Mouse (Mus musculus) embryonic facial prominence, embryonic 12.5 days (tissue): Measurements from ENCODE around the gene Fndc7. TPM values are rescaled to one million over a fixed set of nuclear protein-coding genes. Genes with fewer than 3 reads are reported as not detected.
"Not testable (repeated sequence)": the region's sequence is repeated elsewhere in the genome, so short reads cannot be mapped to it uniquely, and the experiment has no call there.

Experiments
- ATAC-seq: fragments of 200-750 bp; cut with Nextera tagmentation; 2 replicates; pipeline ENCODE4 v1.8.0; 2017; ENCODE audit not compliant: insufficient number of reproducible peaks, insufficient read depth, low FRiP score, low TSS enrichment
- H3K27ac ChIP-seq: fragments of 300-500 bp; sonication (generic); 2 replicates; pipeline ENCODE4 v1.5.1; 2016; ENCODE audit warnings: mild to moderate bottlenecking
- H3K27me3 ChIP-seq: fragments of 300-500 bp; sonication (generic); 2 replicates; pipeline ENCODE4 v1.6.1; 2016; ENCODE audit warnings: mild to moderate bottlenecking, moderate library complexity
- H3K36me3 ChIP-seq: fragments of 300-500 bp; sonication (generic); 2 replicates; pipeline ENCODE4 v1.6.1; 2016; ENCODE audit warnings: mild to moderate bottlenecking
- H3K4me1 ChIP-seq: fragments of 300-500 bp; sonication (generic); 2 replicates; pipeline ENCODE4 v1.6.1; 2016
- H3K4me2 ChIP-seq: fragments of 300-500 bp; sonication (generic); replicated peaks from 2 replicates; pipeline ENCODE4 v1.6.1; 2016; ENCODE audit warnings: mild to moderate bottlenecking, moderate library complexity
- H3K4me3 ChIP-seq: fragments of 300-500 bp; sonication (generic); 2 replicates; pipeline ENCODE4 v1.5.1; 2016; ENCODE audit warnings: mild to moderate bottlenecking
- H3K9ac ChIP-seq: fragments of 300-500 bp; sonication (generic); 2 replicates; pipeline ENCODE4 v1.6.1; 2016; ENCODE audit warnings: mild to moderate bottlenecking, moderate library complexity
- H3K9me3 ChIP-seq: fragments of 300-500 bp; sonication (generic); 2 replicates; pipeline ENCODE4 v1.6.1; 2016; ENCODE audit warnings: mild to moderate bottlenecking, moderate library complexity
- WGBS: fragments of 180-500 bp; shearing (Covaris S2); methylation state at CpG from one replicate; pipeline ENCODE4 v1.1.7; 2016; 5-methylcytosine and 5-hydroxymethylcytosine counted together
- polyA plus RNA-seq: library from polyadenylated mRNA; unstranded; fragments of >200 nt; fragmentation: Nextera tagmentation; extraction: Ambion mirVana; gene quantifications from 2 replicates; pipeline ENCODE4 v1.2.1, GENCODE M21; 2016

The Fndc7 gene
- polyA plus RNA-seq, 1 experiment from 2014 or later: 0.14 TPM

- no peak overlapping the region for H3K4me3 ChIP-seq
- 71% methylated on average over 12 of the region's 12 CpGs for WGBS
- no peaks in the 10 kb centered on the region for H3K9me3 ChIP-seq
- H3K4me1 ChIP-seq: no peaks in the 10 kb centered on the region
- H3K27ac ChIP-seq: no peak overlapping the region
- no peaks in the 10 kb centered on the region for H3K27me3 ChIP-seq
- no peaks in the 10 kb centered on the region for H3K36me3 ChIP-seq
- no peak overlapping the region for H3K9ac ChIP-seq
- ATAC-seq: no peak
- no peak overlapping the region for H3K4me2 ChIP-seq
These were observed 2.7 kb downstream of the Fndc7 start for GRCm38 (mm10) chr3:108886934-108887617.

GRCm38 (mm10) chr3:108885686-108886530 is 3.9 kb downstream of the Fndc7 start:
- no peak overlapping the region for H3K4me3 ChIP-seq
- no peak overlapping the region for H3K27ac ChIP-seq
- no peaks in the 10 kb centered on the region for H3K36me3 ChIP-seq
- H3K9ac ChIP-seq: no peak overlapping the region
- H3K4me2 ChIP-seq: no peak overlapping the region
- no peak for ATAC-seq
- no peaks in the 10 kb centered on the region for H3K27me3 ChIP-seq
- 53% methylated on average over 9 of the region's 9 CpGs for WGBS
- H3K4me1 ChIP-seq: peaks cover 4% of the 10 kb centered on the region; the same call in 1 of the 2 replicates
- H3K9me3 ChIP-seq: no peaks in the 10 kb centered on the region

GRCm38 (mm10) chr3:108884706-108885289 is 5.0 kb downstream of the Fndc7 start:
- Histone ChIP-seq H3K4me2 (no peak overlapping the region), H3K36me3 (no peaks in the 10 kb centered on the region), H3K4me1 (peaks cover 9% of the 10 kb centered on the region; the same call in 1 of the 2 replicates), H3K9ac (no peak overlapping the region), H3K9me3 (no peaks in the 10 kb centered on the region), H3K4me3 (no peak overlapping the region), H3K27me3 (no peaks in the 10 kb centered on the region), H3K27ac (no peak overlapping the region)
- ATAC-seq: no peak
- 62% methylated on average over 8 of the region's 8 CpGs for WGBS

GRCm38 (mm10) chr3:108883067-108883466 is 6.7 kb downstream of the Fndc7 start:
- no peak for ATAC-seq
- Histone ChIP-seq H3K27ac (no peak overlapping the region), H3K4me3 (no peak overlapping the region), H3K27me3 (no peaks in the 10 kb centered on the region), H3K4me2 (no peak overlapping the region), H3K9me3 (no peaks in the 10 kb centered on the region), H3K4me1 (peaks cover 12% of the 10 kb centered on the region; the same call in 1 of the 2 replicates), H3K9ac (no peak overlapping the region), H3K36me3 (no peaks in the 10 kb centered on the region)
- WGBS: 76% methylated on average over 2 of the region's 2 CpGs

GRCm38 (mm10) chr3:108881873-108882272 is 7.9 kb downstream of the Fndc7 start:
- H3K36me3 ChIP-seq, H3K9me3 ChIP-seq, H3K4me2 ChIP-seq, H3K9ac ChIP-seq, ATAC-seq, H3K4me3 ChIP-seq, H3K27me3 ChIP-seq, H3K27ac ChIP-seq: not testable (repeated sequence)
- WGBS: 8% methylated on average over 4 of the region's 4 CpGs
- H3K4me1 ChIP-seq: peaks cover 12% of the 10 kb centered on the region; the same call in 1 of the 2 replicates

GRCm38 (mm10) chr3:108880544-108881507 is 9.0 kb downstream of the Fndc7 start:
- no peaks in the 10 kb centered on the region for H3K27me3 ChIP-seq
- no peak overlapping the region for H3K9ac ChIP-seq
- H3K4me2 ChIP-seq: peak overlapping the region; percentile 19; the same call in 1 of the 2 replicates
- peaks cover 12% of the 10 kb centered on the region; the same call in 1 of the 2 replicates for H3K4me1 ChIP-seq
- 0 out of 2 replicates have a peak overlapping the region, but pooled peaks have one; percentile 20 for H3K27ac ChIP-seq
- no peak for ATAC-seq
- no peaks in the 10 kb centered on the region for H3K36me3 ChIP-seq
- no peaks in the 10 kb centered on the region for H3K9me3 ChIP-seq
- H3K4me3 ChIP-seq: no peak overlapping the region
- 59% methylated on average over 28 of the region's 28 CpGs for WGBS

- H3K27ac ChIP-seq: no peak overlapping the region
- no peaks in the 10 kb centered on the region for H3K36me3 ChIP-seq
- no peak overlapping the region for H3K4me3 ChIP-seq
- no peaks in the 10 kb centered on the region for H3K9me3 ChIP-seq
- H3K4me2 ChIP-seq: no peak overlapping the region
- ATAC-seq: no peak
- peaks cover 12% of the 10 kb centered on the region; the same call in 1 of the 2 replicates for H3K4me1 ChIP-seq
- no peak overlapping the region for H3K9ac ChIP-seq
- no peaks in the 10 kb centered on the region for H3K27me3 ChIP-seq
- 60% methylated on average over 5 of the region's 5 CpGs for WGBS
These were observed 9.9 kb downstream of the Fndc7 start for GRCm38 (mm10) chr3:108879836-108880435.

GRCm38 (mm10) chr3:108879129-108879528 is 10.7 kb downstream of the Fndc7 start:
- WGBS: 83% methylated on average over 2 of the region's 2 CpGs
- Histone ChIP-seq H3K27me3 (no peaks in the 10 kb centered on the region), H3K4me2 (no peak overlapping the region), H3K9me3 (no peaks in the 10 kb centered on the region), H3K36me3 (no peaks in the 10 kb centered on the region), H3K4me1 (peaks cover 12% of the 10 kb centered on the region; the same call in 1 of the 2 replicates), H3K4me3 (no peak overlapping the region), H3K9ac (no peak overlapping the region), H3K27ac (no peak overlapping the region)
- ATAC-seq: no peak

GRCm38 (mm10) chr3:108870631-108871030 is 19.2 kb downstream of the Fndc7 start:
- 73% methylated on average over 6 of the region's 6 CpGs for WGBS
- Histone ChIP-seq H3K27ac (no peak overlapping the region), H3K4me2 (no peak overlapping the region), H3K9ac (no peak overlapping the region), H3K9me3 (no peaks in the 10 kb centered on the region), H3K4me1 (no peaks in the 10 kb centered on the region), H3K4me3 (no peak overlapping the region), H3K36me3 (no peaks in the 10 kb centered on the region), H3K27me3 (no peaks in the 10 kb centered on the region)
- ATAC-seq: no peak

GRCm38 (mm10) chr3:108867449-108867848 is 22.4 kb downstream of the Fndc7 start:
- no peak for ATAC-seq
- H3K27me3 ChIP-seq: no peaks in the 10 kb centered on the region
- no peak overlapping the region for H3K4me3 ChIP-seq
- H3K36me3 ChIP-seq: no peaks in the 10 kb centered on the region
- no peaks in the 10 kb centered on the region for H3K9me3 ChIP-seq
- H3K9ac ChIP-seq: no peak overlapping the region
- H3K27ac ChIP-seq: no peak overlapping the region
- H3K4me1 ChIP-seq: no peaks in the 10 kb centered on the region
- H3K4me2 ChIP-seq: no peak overlapping the region
- 85% methylated on average over 3 of the region's 3 CpGs for WGBS
